Mouse (Mus musculus) activated CD4-positive, CD25-positive, alpha-beta regulatory T cell, adult 4 months (primary cell): ENCODE data around the gene Gm20388. TPM values are rescaled to one million over a fixed set of nuclear protein-coding genes. Genes with fewer than 3 reads are reported as not detected.

Experiments used
- ATAC-seq: one replicate; pipeline ENCODE4 v1.8.0; 2017
- polyA plus RNA-seq, 2 experiments: library from polyadenylated mRNA; unstranded; fragments of 100-300 nt; shearing (Covaris generic); gene quantifications; one replicate each; pipeline ENCODE4 v1.2.1; 2017

The Gm20388 gene
- polyA plus RNA-seq, 2 experiments from 2014 or later: 9.9 to 12.3 TPM

DNA sequence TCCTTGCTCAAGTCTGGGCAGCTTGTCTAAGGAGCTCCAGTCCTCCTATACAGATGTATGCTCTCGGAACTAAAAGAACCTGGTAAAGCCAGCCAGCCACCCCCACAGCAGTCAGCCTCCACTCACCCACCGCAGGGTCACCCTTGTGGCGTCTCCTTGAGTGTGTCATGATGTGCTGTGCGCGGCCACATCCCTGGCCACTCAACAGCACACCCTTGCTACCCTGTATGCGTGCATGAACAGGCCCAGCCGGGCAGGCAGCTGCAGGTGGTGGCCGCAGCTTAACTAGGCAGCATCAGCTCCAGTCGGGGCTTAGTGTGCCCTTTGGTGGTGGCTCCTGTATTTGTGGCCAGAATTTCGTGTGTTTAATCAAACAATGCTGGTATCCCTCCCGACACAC is 2546.5 kb downstream of the Gm20388 start:
- ATAC-seq: no peak

DNA sequence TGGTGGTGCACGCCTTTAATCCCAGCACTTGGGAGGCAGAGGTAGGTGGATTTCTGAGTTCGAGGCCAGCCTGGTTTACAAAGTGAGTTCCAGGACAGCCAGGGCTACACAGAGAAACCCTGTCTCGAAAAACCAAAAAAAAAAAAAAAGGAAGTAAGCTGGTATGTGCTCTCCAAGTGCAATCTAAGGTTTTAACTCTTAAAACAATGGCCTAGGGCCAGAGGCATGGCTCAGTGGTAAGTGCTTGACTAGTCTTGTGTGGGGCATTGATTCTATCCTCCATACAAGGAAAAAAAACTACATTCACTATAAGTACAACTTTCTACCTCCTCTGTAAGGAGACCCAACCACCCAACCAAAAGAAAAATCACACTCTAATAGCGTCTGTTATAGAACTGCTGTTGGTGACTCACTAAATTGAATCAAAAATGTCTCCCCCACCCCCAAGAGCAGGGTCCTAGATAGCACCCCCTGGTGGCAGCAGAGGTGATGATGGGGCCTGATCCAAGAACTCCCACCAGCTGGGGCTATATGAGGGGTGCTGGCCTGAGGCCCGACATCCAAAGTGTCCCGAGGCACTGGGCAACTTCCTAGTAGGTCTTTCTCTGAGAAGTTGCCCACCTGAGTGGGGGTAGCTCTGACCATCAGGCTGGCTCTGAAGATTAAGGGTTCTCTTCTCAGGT is 2548.7 kb downstream of the Gm20388 start:
- no peak for ATAC-seq

- peak; percentile 61 for ATAC-seq
Measured at GRCm38 (mm10) chr8:122459990-122460389, 2549.3 kb downstream of the Gm20388 start.

DNA sequence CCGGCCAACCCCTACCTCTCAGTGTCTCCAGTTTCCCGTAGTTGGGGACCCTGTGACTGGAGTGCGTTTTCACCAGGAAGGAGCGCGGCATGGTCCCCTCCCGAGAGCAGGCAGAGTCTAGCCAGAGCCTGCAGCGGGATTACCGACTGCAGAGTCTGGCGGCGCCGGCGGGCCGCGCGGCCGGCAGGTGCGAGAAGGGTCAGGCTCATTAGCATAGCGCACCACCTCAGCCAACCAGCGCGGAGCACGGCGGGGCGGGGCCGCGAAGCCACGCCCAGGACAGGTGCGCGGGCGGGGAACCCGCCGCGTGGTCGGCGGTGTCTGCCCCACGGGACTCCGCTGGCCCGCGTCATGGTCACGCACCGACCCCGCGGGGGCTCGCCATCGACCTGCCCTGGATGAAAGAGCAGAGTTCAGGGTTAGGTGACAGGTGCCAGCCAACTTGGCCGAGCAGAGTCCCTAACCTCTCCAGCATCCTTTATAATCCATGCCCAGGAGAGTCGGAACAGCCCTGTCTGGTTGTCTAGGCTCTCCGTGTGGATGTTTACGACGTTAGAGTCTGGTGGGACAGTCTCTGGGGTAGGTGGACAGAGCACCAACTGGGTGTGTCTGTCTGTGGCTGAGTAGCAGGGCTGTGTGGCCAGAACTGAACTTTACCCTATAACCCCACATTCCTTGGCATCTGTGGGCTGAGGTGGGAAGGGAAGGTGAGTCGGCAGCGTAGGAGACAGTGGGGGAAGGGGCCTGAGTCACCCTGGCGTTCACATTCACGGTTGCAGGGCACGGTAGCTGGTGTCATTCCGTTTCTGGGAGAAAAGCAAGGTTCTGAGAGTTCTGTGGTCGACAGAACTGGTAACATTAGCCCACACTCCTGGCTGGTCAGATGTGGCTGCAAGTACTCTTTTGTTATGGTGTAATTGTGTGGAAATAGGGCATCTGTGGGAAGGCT is 2550.2 kb downstream of the Gm20388 start, which contains the start of gene Snai3:
Gene Snai3, minus strand, starts transcription at position 210 of the 949 bp plus-strand sequence.
- peak; percentile 43 for ATAC-seq

- ATAC-seq: no peak
Measured at GRCm38 (mm10) chr8:122461473-122462148, 2551.0 kb downstream of the Gm20388 start.

DNA sequence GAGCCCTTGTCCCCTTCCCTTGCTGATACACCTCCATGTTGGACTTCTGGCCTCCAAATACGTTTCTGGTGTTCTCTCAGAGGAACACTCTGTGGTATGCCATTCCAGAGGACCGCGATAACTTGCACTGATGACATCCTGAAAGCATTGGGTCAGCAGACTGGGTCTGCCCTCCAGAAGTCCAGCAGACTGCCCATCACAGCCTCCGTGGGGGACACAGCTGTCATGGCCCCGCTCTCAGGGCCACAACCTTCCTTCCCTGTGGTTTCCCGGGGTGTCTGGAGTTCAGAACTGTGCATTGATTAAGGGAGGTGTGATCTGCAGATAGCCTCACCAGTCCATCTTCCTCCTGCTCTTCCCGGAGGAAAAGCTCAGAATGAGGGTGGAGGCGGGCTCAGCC is 2551.9 kb downstream of the Gm20388 start:
- ATAC-seq: no peak

DNA sequence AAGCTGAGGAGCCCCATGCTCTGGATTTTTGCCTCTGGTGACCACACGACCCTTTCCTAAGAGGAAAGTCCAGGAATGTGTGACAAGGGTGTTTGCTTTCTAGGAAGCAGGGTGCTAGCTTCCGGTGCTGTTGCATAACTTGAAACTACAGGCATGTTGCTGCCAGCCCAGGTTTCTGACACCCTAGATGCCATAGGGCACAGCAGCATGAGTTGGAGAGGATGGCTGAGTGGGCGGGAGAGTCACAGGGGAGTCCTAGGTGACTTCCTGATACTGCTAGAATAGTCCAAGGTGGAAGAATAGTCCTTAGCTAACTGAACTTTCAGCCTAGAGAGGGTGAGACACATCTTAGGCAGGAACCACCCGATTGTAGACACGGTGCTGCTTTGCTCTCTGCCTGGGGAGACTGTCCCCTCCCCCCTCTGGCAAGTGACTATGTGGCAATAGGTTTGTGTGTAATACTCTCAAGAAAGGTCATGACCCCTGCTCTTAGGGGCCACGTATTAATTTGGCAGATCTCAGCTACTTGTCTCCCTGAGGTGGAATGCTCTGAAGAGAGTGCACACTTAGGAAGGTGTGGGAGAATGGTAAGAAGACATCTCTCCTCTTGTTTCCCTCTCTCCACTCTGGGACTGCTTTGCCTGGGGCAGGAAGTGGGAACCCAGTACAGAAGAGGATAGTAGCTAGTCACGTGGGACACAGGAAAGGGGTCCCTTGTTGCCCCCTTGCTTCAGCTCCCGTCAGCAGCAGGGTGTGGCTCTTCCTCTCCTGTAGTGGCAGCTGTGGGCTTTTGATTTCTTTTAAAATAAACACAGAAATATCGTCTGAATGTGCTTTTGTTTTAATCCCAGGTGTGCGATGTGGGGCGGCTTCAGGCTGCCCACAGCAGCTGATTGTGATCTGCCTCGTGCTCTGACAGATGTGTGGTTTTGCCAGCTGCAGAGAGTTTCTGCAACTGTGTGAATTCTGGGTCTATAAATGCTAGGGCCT is 2553.3 kb downstream of the Gm20388 start:
- no peak for ATAC-seq

- ATAC-seq: no peak
Measured at GRCm38 (mm10) chr8:122464985-122465384, 2554.3 kb downstream of the Gm20388 start.

DNA sequence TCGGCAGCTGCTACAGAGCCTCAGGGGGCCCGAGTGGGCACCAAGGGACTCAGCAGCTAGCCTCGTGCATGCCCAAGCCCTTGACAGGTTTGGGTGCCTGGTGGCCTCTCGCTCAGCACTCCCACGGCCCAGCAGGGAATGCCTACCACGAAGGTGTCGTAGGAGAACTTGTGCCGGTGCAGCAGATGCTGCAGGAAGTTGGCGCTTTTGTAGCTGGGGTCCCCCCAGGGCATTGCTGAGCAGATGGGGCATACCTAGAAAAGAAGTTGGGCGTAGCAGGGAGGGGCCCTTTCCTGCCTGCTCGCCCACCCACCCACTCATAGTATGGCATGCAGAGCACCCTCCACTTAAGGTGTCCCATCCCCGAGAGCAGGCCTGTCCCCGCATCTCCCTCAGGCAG is 2557.2 kb downstream of the Gm20388 start:
- ATAC-seq: no peak

- no peak for ATAC-seq
Measured at GRCm38 (mm10) chr8:122469407-122469806, 2558.8 kb downstream of the Gm20388 start.

DNA sequence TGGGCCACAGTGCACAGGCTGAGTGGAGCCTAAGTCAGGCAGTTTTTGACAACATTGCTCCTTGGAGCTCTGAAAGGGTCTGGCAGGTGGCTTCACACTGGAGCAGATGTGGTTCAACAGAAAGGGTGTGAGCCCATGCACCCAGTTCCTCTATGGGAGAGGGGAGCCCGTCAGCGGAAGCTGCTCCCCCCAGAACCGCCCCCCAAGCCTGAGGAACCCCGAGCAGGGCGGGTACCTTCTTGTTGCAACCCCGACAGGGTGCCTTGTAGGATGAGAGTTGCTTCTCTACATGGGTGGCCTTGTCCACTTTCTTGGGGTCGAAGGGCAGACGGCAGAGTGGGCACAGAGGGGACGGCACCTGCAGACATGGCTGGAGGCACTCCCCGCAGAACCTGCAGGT is 2559.3 kb downstream of the Gm20388 start:
- ATAC-seq: no peak

GRCm38 (mm10) chr8:122470691-122471090 is 2560.1 kb downstream of the Gm20388 start:
- no peak for ATAC-seq

GRCm38 (mm10) chr8:122473911-122474421 is 2563.3 kb downstream of the Gm20388 start:
- peak; percentile 49 for ATAC-seq

GRCm38 (mm10) chr8:122474951-122475560 is 2564.4 kb downstream of the Gm20388 start:
- no peak for ATAC-seq

DNA sequence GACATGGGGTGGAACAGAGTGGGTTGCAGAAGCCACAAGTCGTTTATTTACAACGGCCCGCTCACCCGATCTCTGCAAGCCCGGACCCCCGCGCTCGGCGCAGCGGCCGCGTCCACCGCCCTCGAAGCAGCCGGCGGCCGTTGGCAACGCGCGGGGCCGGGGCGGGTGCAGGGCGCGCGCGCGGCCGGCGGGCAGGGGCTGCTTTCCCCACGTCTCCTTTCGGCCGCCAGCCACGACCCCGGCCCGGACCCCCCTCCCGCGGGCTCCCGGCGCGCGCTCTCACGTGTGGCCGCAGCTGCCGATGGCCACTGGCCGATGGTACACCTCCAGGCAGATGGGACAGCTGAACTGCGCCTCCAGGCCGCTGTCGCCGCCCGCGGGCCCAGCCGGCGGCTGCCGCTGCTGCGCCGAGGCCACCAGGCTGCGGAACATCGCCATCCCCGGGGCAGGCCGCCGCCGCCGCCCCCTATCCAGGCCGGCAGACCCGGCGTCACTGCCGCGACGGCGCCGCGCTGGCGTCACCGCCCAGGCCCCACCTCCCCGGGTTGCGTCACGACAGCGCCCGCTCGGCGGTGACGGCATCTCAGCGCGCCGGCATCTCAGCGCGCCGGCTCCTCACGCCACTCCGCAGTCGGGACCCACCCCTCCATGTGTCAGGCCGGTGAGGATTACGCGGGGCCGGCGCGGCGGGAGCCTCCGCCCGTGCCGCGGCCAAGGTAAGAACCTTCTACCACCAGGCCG is 2565.1 kb downstream of the Gm20388 start, which contains the start of the genes Rnf166 and Ctu2:
Gene Rnf166, minus strand, starts transcription at position 485 of the 741 bp plus-strand sequence.
Gene Ctu2, plus strand, starts transcription at position 564 of the 741 bp plus-strand sequence.
- ATAC-seq: peak; percentile 70

DNA sequence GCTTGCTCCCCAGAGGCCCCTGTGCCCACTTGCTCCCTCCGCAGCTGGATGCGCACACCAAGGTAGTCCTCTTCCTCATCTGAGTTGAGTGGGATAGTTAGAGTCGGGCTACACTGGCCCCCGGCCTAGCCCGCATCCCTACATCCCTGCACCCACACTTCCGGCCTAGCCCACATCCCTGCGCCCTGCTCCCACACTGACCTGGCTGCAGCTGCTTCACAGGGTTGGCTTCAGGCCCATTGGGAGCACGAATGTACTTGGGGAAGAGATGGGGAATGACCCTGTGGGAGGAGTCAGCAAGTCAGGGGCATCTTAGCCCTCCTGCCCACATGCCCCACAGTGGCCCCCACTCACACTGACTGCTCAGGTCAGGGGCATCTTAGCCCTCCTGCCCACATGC is 2571.8 kb downstream of the Gm20388 start:
- ATAC-seq: no peak

GRCm38 (mm10) chr8:122483877-122484276 is 2573.2 kb downstream of the Gm20388 start:
- ATAC-seq: no peak

GRCm38 (mm10) chr8:122484831-122485230 is 2574.2 kb downstream of the Gm20388 start:
- ATAC-seq: no peak

DNA sequence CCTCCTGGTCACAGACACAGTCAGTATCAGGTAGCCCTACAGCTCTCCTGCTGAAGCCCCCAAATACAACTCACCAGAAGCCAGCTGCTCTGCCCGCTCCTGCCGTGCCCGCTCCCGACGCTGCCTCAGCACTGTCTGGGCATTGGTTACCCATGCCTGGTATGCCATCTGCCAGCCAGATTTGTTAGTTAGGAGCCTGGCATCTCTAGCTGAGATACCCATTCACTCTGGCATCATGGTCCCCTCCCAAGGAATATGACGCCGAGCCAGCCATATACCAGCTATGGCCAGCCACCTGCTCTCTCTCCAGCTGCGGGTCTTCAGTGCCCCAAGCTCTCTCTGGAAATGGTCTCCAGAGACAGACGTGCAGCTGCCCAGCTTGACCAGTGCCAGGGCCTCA is 2577.7 kb downstream of the Gm20388 start:
- ATAC-seq: no peak
